9 mouse cellular contexts compared by ENCODE assay signal in genomic region chr19:7306968-7307367, GRCm38 (mm10). TPM values are rescaled to one million over a fixed set of nuclear protein-coding genes. Genes with fewer than 3 reads are reported as not detected.
DNase-seq lines count a peak whose midpoint lies in the region; ATAC-seq and TF ChIP-seq lines count a peak whose summit lies in the region.
"Had no signal": no experiment of that assay in that cellular context is flagged by ENCODE, and none has a peak within 500 bp of the region (broad histone marks: within the 10 kb centered on the region; RNA-seq: fewer than 3 reads in every experiment).

No protein-coding gene starts in this region.

- no peak for TF ChIP-seq CTCF in liver, adult 2 months (IDR thresholded peaks at IDR 0.05; ENCODE audit: low read depth, low read length)
- peak; percentile 13; the same call in 1 of the 2 replicates for TF ChIP-seq CTCF in gastrocnemius, adult 2 months (IDR thresholded peaks at IDR 0.05)

- peaks cover 13% of the 10 kb centered on the region; the same call in 1 of the 2 replicates for H3K79me2 ChIP-seq in liver, adult 2 months (ENCODE audit: control insufficient read depth, insufficient read depth, low read length)

- 0 out of 2 replicates have a peak, but pooled peaks have one; percentile 17 for ATAC-seq in kidney, embryonic 15.5 days (replicated peaks; ENCODE audit: low FRiP score)

- no peak overlapping the region for H3K4me3 ChIP-seq in liver, adult 2 months (ENCODE audit: insufficient read depth, low read depth, low read length)
- H3K4me3 ChIP-seq in gastrocnemius, adult 2 months, result no peak overlapping the region
- no peak overlapping the region for H3K4me3 ChIP-seq in kidney, embryonic 15.5 days (replicated peaks)
- H3K4me3 ChIP-seq: limb, embryonic 13.5 days had no signal

- WGBS in liver, adult 2 months, result 3% methylated on average over 3 of the region's 3 CpGs
- WGBS in kidney, embryonic 15.5 days, result 34% methylated on average over 3 of the region's 3 CpGs

- peak overlapping the region; percentile 27; the same call in 1 of the 2 replicates for H3K27ac ChIP-seq in liver, adult 2 months (replicated peaks; ENCODE audit: insufficient read depth, low read depth, low read length)
- peak overlapping the region; percentile 89 for H3K27ac ChIP-seq in gastrocnemius, adult 2 months
- peak overlapping the region; percentile 93 for H3K27ac ChIP-seq in kidney, embryonic 15.5 days
- H3K27ac ChIP-seq: limb, embryonic 13.5 days had no signal

- H3K9ac ChIP-seq in liver, adult 2 months (ENCODE audit: low read depth, low read length), result no peak overlapping the region
- no peak overlapping the region for H3K9ac ChIP-seq in kidney, embryonic 15.5 days
- H3K9ac ChIP-seq: limb, embryonic 13.5 days had no signal

- no peaks in the 10 kb centered on the region for H3K27me3 ChIP-seq in liver, adult 2 months (ENCODE audit: control insufficient read depth, insufficient read depth, low read length)
- no peaks in the 10 kb centered on the region for H3K27me3 ChIP-seq in kidney, embryonic 15.5 days
- H3K27me3 ChIP-seq: limb, embryonic 13.5 days had no signal

- intact Hi-C loops in gastrocnemius, adult 2 months (cut with DNase I), result no loop called here
- intact Hi-C loops in left cerebral cortex, postnatal 14 days (cut with DNase I), result no loop called here

- DNase-seq in liver, adult 2 months (ENCODE audit: extremely low read depth, low read depth, low spot score), result peak; percentile 95
- no peak for DNase-seq in liver
- peak; percentile 90 for DNase-seq in gastrocnemius, adult 2 months
- peak; percentile 10 to 42 for DNase-seq in natural killer cell, adult 2 months (ENCODE audit: low spot score in 2 of 2)
- no peak for DNase-seq in thymus, postnatal 36 days
- DNase-seq in frontal cortex, postnatal 25 days (ENCODE audit: low spot score in 2 of 2), result no peak
- DNase-seq in left cerebral cortex, postnatal 14 days (ENCODE audit: low spot score in 2 of 2), result no peak

- TF ChIP-seq POLR2A in liver, adult 2 months (IDR thresholded peaks at IDR 0.05; ENCODE audit: extremely low read depth, insufficient read depth, low read length), result no peak

- no peaks in the 10 kb centered on the region for H3K36me3 ChIP-seq in liver, adult 2 months (ENCODE audit: control insufficient read depth, insufficient read depth, low read length)
- no peaks in the 10 kb centered on the region for H3K36me3 ChIP-seq in kidney, embryonic 15.5 days
- H3K36me3 ChIP-seq: limb, embryonic 13.5 days had no signal

- H3K4me2 ChIP-seq in kidney, embryonic 15.5 days, result no peak overlapping the region
- H3K4me2 ChIP-seq: limb, embryonic 13.5 days had no signal

- H3K4me1 ChIP-seq in liver, adult 2 months (ENCODE audit: control insufficient read depth, insufficient read depth, low read length), result peaks cover 51% of the 10 kb centered on the region
- H3K4me1 ChIP-seq in kidney, embryonic 15.5 days, result peaks cover 91% of the 10 kb centered on the region

- no peaks in the 10 kb centered on the region for H3K9me3 ChIP-seq in kidney, embryonic 15.5 days (replicated peaks)
- H3K9me3 ChIP-seq: limb, embryonic 13.5 days had no signal

RNA-seq across cellular contexts. Expression of gene Mark2, which starts 34.7 kb away (rescaled TPM):
- 4.6 and 7.0 TPM in 2 replicates for total RNA-seq in liver, adult 2 months (2014; rRNA removed)
- polyA plus RNA-seq in liver, adult 2 months (2012; rRNA removed), result 17.2 and 19.8 TPM in 2 replicates
- 10 to 100 TPM; 36.9 to 37.1 TPM for total RNA-seq in gastrocnemius, adult 2 months (2021)
- polyA plus RNA-seq in kidney, embryonic 15.5 days (2015; fragmentation: Nextera tagmentation; extraction: Ambion mirVana), result 39.8 and 45.1 TPM in 2 replicates
- 100 to 1,000 TPM; 136 to 140 TPM for total RNA-seq in left cerebral cortex, postnatal 14 days (2021)

RNA-seq across cellular contexts. Expression of gene Rcor2, which starts 39.8 kb away (rescaled TPM):
- 0.13 and 0.55 TPM in 2 replicates for total RNA-seq in liver, adult 2 months (2014; rRNA removed)
- 0.10 and 0.57 TPM in 2 replicates for polyA plus RNA-seq in liver, adult 2 months (2012; rRNA removed)
- 1 to 10 TPM; 1.6 to 2.0 TPM for total RNA-seq in gastrocnemius, adult 2 months (2021)
- polyA plus RNA-seq in kidney, embryonic 15.5 days (2015; fragmentation: Nextera tagmentation; extraction: Ambion mirVana), result 15.9 and 16.0 TPM in 2 replicates
- total RNA-seq in left cerebral cortex, postnatal 14 days (2021), result 10 to 100 TPM; 15.7 to 16.3 TPM

Comparison
In these comparisons a context has a peak if more than half of its experiments do, and no peak if none do; other contexts are left out.
1. DNase-seq: peak in liver, adult 2 months (single experiment), gastrocnemius, adult 2 months (single experiment) and natural killer cell, adult 2 months (2 of 2); none in liver (single experiment), thymus, postnatal 36 days (0 of 2), frontal cortex, postnatal 25 days (0 of 2) and left cerebral cortex, postnatal 14 days (0 of 2).
2. H3K27ac ChIP-seq: peak in every context shown above with its lines; median percentile 93 in kidney, embryonic 15.5 days; 89 in gastrocnemius, adult 2 months; 27 in liver, adult 2 months.
3. RNA of gene Rcor2, which starts 39.8 kb away (total RNA-seq): 15.7 to 16.3 TPM in left cerebral cortex, postnatal 14 days; 1.6 to 2.0 TPM in gastrocnemius, adult 2 months and 0.13 to 0.55 TPM in liver, adult 2 months; every median in the first group is over 4 times any median in the second.